Mouse (Mus musculus) kidney, embryonic 14.5 days (tissue): ENCODE measurements around the gene Vipr2. TPM values are rescaled to one million over a fixed set of nuclear protein-coding genes. Genes with fewer than 3 reads are reported as not detected.

Experiments used
- ATAC-seq: fragments of 200-750 bp; cut with Nextera tagmentation; 2 replicates; pipeline ENCODE4 v1.8.0; 2017; ENCODE audit warnings: moderate number of reproducible peaks, mild to moderate bottlenecking, moderate TSS enrichment, moderate library complexity; ENCODE audit not compliant: low FRiP score, low TSS enrichment
- H3K27ac ChIP-seq: fragments of 300-500 bp; sonication (generic); 2 replicates; pipeline ENCODE4 v1.5.1; 2014; ENCODE audit warnings: low read depth, mild to moderate bottlenecking, low read length, moderate library complexity, mixed read lengths
- H3K27me3 ChIP-seq: fragments of 300-500 bp; sonication (generic); 2 replicates; pipeline ENCODE4 v1.6.1; 2014; ENCODE audit warnings: mild to moderate bottlenecking, low read length; ENCODE audit not compliant: control insufficient read depth, insufficient read depth
- H3K36me3 ChIP-seq: fragments of 300-500 bp; sonication (generic); 2 replicates; pipeline ENCODE4 v1.6.1; 2014; ENCODE audit warnings: low read length, mixed read lengths; ENCODE audit not compliant: control insufficient read depth, insufficient read depth
- H3K4me1 ChIP-seq: fragments of 300-500 bp; sonication (generic); 2 replicates; pipeline ENCODE4 v1.6.1; 2014; ENCODE audit warnings: low read length, mixed read lengths; ENCODE audit not compliant: control insufficient read depth, insufficient read depth
- H3K4me2 ChIP-seq: fragments of 300-500 bp; sonication (generic); replicated peaks from 2 replicates; pipeline ENCODE4 v1.6.1; 2014; ENCODE audit warnings: low read depth, mild to moderate bottlenecking, low read length
- H3K4me3 ChIP-seq: fragments of 300-500 bp; sonication (generic); 2 replicates; pipeline ENCODE4 v1.5.1; 2014; ENCODE audit warnings: mild to moderate bottlenecking, low read length
- H3K9ac ChIP-seq: fragments of 300-500 bp; sonication (generic); 2 replicates; pipeline ENCODE4 v1.6.1; 2014; ENCODE audit warnings: low read depth, mild to moderate bottlenecking, low read length, moderate library complexity
- H3K9me3 ChIP-seq: fragments of 300-500 bp; sonication (generic); 2 replicates; pipeline ENCODE4 v1.6.1; 2016; ENCODE audit warnings: low read length; ENCODE audit not compliant: control insufficient read depth
- WGBS: fragments of 180-500 bp; shearing (Covaris S2); extraction: QIAGEN DNeasy Blood & Tissue Kit; methylation state at CpG from one replicate; pipeline ENCODE4 v1.1.7; 2014; 5-methylcytosine and 5-hydroxymethylcytosine counted together
- polyA plus RNA-seq: library from polyadenylated mRNA; unstranded; fragments of >200 nt; fragmentation: Nextera tagmentation; extraction: Ambion mirVana; gene quantifications from 2 replicates; pipeline ENCODE4 v1.2.1, GENCODE M21; 2014

The Vipr2 gene
- polyA plus RNA-seq, 1 experiment from 2014 or later, result 1.4 TPM

DNA sequence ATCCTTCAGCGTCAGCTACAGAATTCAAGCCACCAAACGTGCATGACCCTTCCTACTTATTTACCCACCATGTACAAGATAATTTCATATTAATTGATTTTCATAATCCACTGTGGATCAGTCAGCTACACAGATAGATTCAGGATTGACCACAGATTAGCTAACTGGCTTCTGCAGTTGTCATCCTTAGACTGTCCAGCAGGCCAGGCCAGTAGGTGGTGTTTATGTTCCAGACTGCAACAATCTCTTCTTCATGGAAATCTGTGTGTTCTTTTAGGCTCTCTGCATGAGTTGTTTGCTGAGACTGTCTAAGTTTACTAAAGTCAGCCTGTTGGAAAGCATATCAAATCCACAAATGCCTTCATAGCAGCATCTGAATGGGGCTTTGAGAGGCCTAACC lies 82.2 kb downstream of the Vipr2 start:
- Histone ChIP-seq H3K27ac (no peak overlapping the region), H3K36me3 (no peaks in the 10 kb centered on the region), H3K4me2 (no peak overlapping the region), H3K9me3 (no peaks in the 10 kb centered on the region), H3K4me1 (no peaks in the 10 kb centered on the region), H3K9ac (no peak overlapping the region), H3K4me3 (no peak overlapping the region), H3K27me3 (no peaks in the 10 kb centered on the region)
- 92% methylated on average over 2 of the region's 2 CpGs for WGBS
- ATAC-seq, result no peak

DNA sequence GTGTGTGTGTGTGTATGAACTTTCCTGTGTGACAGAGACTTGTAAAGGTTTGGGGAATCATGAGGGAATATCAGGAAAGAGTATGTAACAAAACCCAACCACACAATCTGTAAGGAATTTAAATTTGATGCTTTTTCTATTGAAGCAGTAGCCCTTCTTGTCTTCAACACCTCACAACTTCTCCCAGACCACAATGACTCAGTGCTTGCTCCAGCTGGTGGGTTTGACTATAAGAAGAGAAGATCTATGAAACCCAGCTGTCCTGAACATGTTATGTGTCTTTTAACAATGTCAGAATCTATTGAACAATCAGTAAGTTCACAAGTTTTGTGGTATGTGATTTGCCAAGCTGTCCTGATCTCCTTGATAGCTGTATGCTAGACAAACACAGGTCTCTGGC lies 87.8 kb downstream of the Vipr2 start:
- no peak for ATAC-seq

DNA sequence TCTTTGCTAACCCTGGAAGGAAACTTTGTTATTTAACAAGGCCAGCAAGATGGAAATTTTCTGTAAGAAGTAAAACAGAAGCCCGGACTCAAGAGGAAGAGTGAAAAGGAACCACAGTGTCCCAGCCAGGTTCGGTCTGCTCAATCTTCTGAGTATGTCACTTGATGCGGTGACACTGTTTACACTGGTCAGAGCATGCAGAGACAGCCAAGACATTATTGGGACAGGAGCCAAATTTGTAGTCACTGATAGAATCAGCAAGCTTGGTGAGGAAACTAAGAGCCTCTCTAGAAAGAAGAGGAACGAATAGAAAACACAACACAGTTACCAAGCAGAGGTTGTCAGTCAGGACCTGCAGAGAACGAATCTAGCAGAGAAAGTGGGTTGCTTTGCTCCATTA lies 92.1 kb downstream of the Vipr2 start:
- Histone ChIP-seq H3K4me2 (no peak overlapping the region), H3K9ac (no peak overlapping the region), H3K4me1 (no peaks in the 10 kb centered on the region), H3K9me3 (no peaks in the 10 kb centered on the region), H3K27ac (no peak overlapping the region), H3K27me3 (no peaks in the 10 kb centered on the region), H3K36me3 (no peaks in the 10 kb centered on the region), H3K4me3 (no peak overlapping the region)
- no peak for ATAC-seq
- WGBS, result 81% methylated on average over 5 of the region's 5 CpGs

More for the DNA sequence above, 87.8 kb downstream of the Vipr2 start:
- Histone ChIP-seq H3K27ac (no peak overlapping the region), H3K36me3 (no peaks in the 10 kb centered on the region), H3K4me2 (no peak overlapping the region), H3K4me1 (no peaks in the 10 kb centered on the region), H3K9ac (no peak overlapping the region), H3K4me3 (no peak overlapping the region), H3K27me3 (no peaks in the 10 kb centered on the region), H3K9me3 (no peaks in the 10 kb centered on the region)

DNA sequence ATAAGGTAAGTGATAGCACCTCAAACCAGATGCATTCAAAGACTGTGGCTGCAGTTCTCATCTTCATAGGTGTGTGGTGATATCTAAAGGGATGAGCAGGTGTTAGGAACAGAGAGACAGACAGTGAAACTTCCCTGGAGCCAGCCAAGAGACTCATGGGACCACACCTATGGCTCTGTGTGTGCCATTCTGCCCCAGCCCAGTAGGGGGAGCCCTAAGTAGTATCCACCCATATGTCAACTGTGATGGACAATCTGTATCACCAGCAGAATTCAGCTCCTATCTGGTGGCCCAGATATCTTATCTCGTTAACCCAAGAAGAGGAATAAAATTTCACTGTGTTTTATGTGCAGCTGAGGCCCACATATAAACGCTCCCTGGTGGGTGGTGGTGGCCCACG lies 99.4 kb downstream of the Vipr2 start:
- no peak overlapping the region for H3K9ac ChIP-seq
- no peak overlapping the region for H3K4me3 ChIP-seq
- H3K4me1 ChIP-seq, result no peaks in the 10 kb centered on the region
- H3K4me2 ChIP-seq, result no peak overlapping the region
- WGBS, result 93% methylated on average over 3 of the region's 3 CpGs
- no peaks in the 10 kb centered on the region for H3K27me3 ChIP-seq
- H3K36me3 ChIP-seq, result no peaks in the 10 kb centered on the region
- H3K9me3 ChIP-seq, result no peaks in the 10 kb centered on the region
- H3K27ac ChIP-seq, result no peak overlapping the region
- no peak for ATAC-seq

DNA sequence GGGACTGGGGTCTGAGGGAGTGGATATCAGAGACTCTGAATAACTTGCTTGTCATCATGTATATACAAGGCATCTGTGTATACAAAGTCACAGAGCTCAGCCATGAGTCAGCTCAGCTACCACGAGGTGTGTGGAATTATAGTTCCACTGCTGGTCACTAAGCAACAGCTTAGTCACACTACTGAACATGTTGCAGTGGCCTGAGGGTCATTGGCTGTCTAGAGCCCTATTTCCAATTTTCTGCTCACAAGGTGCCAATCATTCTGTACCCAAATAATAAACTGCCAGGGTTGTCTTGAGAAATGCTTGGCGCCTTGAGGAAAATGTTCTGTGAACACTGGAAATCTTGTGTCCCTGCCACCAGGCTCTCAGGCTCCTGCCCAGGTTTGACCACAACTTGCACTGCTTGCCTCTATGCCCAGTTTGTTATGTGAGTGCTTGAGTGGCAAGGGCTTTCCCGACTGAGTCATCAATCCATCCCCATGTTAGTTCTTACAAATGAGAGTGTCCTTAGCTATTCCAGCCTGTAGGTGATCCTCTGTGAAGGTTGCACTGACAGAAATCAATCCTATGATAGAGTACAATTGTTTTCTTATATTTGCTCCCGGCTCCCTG lies 104.0 kb downstream of the Vipr2 start:
- Histone ChIP-seq H3K27me3 (no peaks in the 10 kb centered on the region), H3K9ac (no peak overlapping the region), H3K27ac (no peak overlapping the region), H3K9me3 (no peaks in the 10 kb centered on the region), H3K4me2 (no peak overlapping the region), H3K36me3 (no peaks in the 10 kb centered on the region), H3K4me1 (no peaks in the 10 kb centered on the region), H3K4me3 (no peak overlapping the region)
- WGBS, result 79% methylated on average over 4 of the region's 4 CpGs
- ATAC-seq, result no peak

DNA sequence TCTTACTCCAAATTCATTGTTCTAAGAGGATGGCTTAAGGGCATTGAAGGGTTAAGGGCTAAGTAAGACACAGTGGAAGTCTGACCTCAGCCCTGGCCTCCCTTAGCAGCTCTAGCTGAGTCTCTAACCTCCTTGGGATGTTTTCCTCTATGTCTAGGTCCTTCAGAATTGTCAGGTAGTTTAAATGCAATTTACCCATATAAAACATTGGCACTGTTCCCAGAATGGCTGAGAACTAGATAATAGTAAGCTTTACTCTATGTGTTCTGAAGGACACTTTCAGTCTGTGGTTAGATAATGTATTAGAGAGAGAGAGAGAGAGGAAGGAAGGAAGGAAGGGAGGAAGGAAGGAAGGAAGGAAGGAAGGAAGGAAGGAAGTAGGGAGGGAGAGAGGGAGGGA lies 104.8 kb downstream of the Vipr2 start:
- no peak overlapping the region for H3K27ac ChIP-seq
- H3K4me3 ChIP-seq, result no peak overlapping the region
- no peak overlapping the region for H3K9ac ChIP-seq
- H3K4me2 ChIP-seq, result no peak overlapping the region
- ATAC-seq, result no peak
- no peaks in the 10 kb centered on the region for H3K9me3 ChIP-seq
- no peaks in the 10 kb centered on the region for H3K4me1 ChIP-seq
- no peaks in the 10 kb centered on the region for H3K27me3 ChIP-seq
- no peaks in the 10 kb centered on the region for H3K36me3 ChIP-seq

DNA sequence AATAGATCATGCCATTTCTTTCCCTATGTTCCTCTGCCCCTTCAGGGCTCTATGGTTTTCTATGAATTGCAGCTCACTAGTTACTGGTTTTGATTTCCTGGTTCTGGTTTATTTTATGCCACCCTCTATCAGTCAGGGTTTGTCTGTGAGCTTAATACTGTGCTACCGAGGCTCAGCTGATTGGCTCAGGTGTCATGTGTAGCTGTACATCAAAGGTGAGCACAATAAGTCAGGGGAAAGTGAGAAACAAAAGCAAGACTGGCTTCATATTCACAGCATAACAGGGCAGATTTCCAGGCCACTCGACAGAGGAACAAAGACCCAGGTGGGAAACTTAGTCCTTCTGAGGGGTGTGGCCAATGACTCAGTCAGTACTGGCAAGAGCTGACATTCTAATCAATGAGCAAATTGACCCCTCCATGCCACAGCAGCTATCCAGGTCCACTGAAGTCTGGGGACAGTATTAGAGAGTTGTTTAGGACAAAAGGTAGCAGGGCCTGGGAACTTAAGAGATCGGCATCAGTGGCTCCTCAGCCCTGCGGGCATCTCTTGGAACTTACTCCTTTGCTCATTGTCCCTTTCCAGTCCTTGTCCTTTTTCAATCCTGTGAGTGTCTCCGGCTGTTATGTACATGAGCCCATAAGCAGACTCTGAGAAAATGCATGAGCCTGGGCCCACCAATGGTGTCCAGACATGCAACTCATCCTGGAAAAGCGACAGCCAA lies 105.8 kb downstream of the Vipr2 start:
- H3K4me1 ChIP-seq, result no peaks in the 10 kb centered on the region
- 81% methylated on average over 6 of the region's 6 CpGs for WGBS
- no peaks in the 10 kb centered on the region for H3K27me3 ChIP-seq
- H3K27ac ChIP-seq, result no peak overlapping the region
- no peaks in the 10 kb centered on the region for H3K9me3 ChIP-seq
- ATAC-seq, result no peak
- H3K9ac ChIP-seq, result no peak overlapping the region
- H3K36me3 ChIP-seq, result no peaks in the 10 kb centered on the region
- H3K4me2 ChIP-seq, result no peak overlapping the region
- no peak overlapping the region for H3K4me3 ChIP-seq

DNA sequence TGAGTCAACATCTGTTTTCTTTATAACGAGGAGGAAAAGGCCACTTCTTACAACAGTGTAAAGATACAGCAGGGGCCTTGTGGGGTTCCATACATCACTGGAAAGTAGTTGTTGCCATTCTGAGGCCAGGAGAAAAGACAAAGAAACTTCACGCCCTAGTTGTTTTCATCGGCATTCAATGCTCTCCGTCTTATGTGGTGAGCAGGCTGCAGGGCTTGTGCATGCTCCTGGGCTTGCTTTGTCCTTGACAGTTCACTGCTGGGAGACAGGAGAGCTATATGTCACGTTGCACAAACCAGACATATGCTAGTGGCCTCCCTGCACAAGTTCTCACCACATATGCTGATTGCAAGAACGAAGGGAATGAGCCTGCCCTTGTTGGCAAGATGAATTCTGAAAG lies 116.4 kb downstream of the Vipr2 start:
- Histone ChIP-seq H3K4me1 (no peaks in the 10 kb centered on the region), H3K9me3 (no peaks in the 10 kb centered on the region), H3K27me3 (no peaks in the 10 kb centered on the region), H3K36me3 (no peaks in the 10 kb centered on the region), H3K4me2 (no peak overlapping the region), H3K27ac (no peak overlapping the region), H3K9ac (no peak overlapping the region), H3K4me3 (no peak overlapping the region)
- ATAC-seq, result no peak
- WGBS, result 68% methylated on average over 6 of the region's 6 CpGs

DNA sequence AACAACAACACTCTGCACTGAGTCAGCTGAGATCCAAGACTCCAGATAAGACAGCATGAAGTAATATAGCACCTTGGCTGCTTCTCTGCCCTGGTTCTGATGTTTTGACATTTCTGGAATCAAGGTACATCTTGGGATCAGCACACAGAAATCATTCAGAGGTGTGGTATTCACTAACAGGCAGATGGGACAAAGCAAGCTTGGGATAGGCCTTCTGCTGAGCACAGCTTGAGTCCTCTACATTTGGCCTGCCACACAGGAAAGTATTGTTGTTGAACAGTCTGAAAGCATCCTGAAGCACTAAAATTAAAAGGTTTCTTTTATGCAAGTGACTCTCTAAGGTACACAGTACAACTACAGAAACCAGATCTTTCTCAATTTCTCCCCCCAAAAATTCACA lies 117.1 kb downstream of the Vipr2 start:
- ATAC-seq, result no peak
- Histone ChIP-seq H3K27ac (no peak overlapping the region), H3K9me3 (no peaks in the 10 kb centered on the region)

More for the DNA sequence above, 117.1 kb downstream of the Vipr2 start:
- no peaks in the 10 kb centered on the region for H3K4me1 ChIP-seq
- H3K9ac ChIP-seq, result no peak overlapping the region
- no peaks in the 10 kb centered on the region for H3K36me3 ChIP-seq
- H3K4me2 ChIP-seq, result no peak overlapping the region
- no peak overlapping the region for H3K4me3 ChIP-seq
- no peaks in the 10 kb centered on the region for H3K27me3 ChIP-seq
